Mouse (Mus musculus): Measurements from ENCODE around the gene Lipi.

The Lipi gene

DNA sequence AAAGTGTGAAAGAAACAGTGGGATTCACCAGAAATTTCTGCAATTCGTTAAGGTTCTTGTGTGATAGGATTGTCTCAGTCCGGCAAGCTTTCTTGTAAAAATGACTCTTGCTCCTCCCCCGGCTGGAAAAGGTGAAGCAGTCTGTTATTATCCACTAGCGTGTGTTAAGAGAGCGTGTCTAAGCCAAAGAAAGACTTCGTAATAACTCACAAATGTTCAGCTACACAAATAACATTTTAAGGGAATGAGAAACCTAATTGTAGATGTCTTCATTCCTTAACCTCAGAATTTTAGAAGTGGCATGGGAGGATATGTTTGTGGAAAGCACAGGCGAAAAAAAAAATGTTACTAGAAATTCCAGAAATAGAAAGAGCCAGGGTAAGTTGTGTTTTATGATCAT lies at the start of gene Lipi:
Gene Lipi (minus strand): TSS at position 101 of the 400 bp plus-strand sequence.
- no peak for DNase-seq (ENCODE audit: low read depth, low spot score)

DNA sequence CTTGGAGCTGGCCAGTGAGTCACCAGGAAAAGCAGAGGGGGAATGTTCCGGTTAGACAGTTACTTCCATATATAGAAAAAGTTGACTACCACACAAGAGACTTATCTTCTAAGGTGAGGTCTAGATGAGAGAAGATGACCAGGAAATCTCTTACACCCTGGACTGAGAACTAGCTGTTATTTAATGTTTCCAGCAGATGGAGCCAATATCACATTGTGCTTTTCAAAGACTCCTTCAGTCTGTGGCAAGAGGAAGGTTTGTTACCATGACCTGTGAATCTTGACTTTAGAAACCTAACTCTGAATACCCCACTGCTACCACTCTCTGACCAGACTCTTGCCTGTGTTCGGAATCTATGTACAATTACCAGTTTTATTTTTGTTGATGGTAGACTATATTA lies 42.0 kb upstream of the Lipi start:
- no peak for DNase-seq (ENCODE audit: low read depth, low spot score)

DNA sequence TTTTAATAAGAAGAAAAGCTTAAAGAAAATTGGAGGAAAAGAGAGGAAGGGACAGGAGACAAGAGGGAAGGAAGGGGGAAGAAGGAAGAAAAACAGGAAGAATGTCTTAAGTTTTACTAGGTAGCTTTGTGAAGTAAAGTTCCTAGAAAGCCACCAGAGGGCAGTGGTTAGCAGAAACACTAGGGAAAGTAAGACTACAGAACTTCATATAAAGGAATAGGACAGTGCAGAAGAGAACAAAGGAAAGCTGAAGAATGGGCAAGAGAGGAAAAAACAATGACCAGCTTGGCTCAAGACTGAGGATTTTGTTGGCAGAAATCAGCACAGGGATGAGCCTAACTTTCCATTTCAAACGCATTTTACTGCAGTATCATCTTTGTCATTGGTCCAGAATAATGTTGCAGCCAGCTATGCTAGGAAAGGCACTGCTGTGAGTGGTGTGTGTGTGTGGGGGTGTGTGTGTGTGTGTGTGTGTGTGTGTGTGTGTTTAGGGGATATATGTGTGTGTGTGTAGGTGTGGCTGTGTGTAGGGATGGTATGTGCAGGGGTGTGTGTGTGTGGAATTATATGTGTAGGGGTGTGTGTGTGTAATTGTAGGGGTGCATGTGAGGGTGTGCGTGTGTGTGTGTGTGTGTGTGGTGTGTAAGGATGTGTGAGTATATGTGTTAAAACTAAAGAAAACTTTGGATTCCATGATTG lies 31.9 kb upstream of the Lipi start:
- DNase-seq (ENCODE audit: low read depth, low spot score) = peak; percentile 37

DNA sequence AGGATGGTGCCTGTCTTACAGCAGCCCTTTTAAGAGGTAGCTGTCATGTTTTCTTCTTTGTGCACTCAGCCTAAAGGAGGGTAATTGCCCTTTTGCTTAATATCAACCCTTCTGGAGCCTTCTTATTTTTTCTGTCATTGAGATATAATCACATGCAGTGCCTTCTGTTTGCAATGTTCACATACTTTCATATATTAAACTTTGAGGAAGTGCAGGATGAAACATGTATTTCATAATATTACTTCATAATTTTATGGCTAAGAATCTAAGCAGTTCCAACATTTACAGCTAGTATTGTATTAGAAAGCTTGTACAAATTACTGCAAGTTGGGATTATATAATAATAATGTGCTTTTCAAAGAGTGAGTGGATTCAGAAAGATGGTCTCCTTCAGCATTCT lies 26.7 kb upstream of the Lipi start:
- no peak for DNase-seq (ENCODE audit: low read depth, low spot score)

DNA sequence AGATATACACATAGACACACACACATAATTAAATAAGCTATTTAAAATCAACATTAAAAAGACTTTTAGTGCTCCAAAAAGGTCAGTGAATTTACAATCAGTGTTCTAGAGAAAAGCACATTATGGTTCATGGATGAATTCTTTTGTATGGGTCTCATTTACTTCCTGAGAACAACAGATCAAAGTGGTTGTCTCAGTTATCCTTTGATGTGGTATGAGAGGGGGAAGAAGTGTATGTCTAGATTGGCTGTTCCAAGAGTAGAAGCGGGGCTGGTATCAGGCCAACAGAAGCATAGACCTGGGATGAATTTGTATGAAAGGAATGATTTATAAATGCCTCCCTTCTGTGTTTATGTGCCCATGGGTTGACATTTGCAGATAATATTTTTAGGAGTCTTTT lies 20.6 kb upstream of the Lipi start:
- peak; percentile 38 for DNase-seq (ENCODE audit: low read depth, low spot score)

DNA sequence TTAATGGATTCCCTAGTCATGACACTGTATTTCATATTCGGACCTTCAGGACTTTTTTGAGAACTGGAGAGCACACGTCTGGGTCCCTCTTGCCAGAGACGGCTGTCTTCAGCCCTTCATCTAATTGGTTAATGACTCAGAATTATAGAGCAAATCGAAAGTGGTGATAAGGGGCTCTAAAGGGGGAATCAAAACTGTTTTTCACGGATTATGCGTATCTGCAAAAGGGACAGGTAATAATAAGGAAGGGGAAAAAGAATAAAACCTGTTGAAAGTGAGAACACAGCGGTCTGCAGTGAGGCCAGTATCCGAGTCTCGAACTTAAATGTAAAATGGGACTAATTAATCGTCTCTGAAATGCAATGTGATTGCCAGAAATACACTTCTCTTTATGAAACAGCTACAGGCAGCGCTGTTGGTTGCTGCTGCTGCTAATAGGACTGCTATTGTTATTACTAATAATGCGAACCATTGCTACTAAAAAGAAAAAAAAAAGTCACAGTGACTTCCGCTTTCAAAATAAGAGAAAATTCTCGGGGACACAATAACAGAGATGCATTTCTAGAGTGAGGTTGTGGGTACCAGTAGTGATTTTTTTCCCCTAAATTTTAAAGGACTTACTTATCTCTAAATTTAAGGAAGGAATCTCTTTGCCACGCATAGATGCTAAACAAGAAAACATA lies 7.8 kb upstream of the Lipi start:
- DNase-seq (ENCODE audit: low read depth, low spot score) = no peak

DNA sequence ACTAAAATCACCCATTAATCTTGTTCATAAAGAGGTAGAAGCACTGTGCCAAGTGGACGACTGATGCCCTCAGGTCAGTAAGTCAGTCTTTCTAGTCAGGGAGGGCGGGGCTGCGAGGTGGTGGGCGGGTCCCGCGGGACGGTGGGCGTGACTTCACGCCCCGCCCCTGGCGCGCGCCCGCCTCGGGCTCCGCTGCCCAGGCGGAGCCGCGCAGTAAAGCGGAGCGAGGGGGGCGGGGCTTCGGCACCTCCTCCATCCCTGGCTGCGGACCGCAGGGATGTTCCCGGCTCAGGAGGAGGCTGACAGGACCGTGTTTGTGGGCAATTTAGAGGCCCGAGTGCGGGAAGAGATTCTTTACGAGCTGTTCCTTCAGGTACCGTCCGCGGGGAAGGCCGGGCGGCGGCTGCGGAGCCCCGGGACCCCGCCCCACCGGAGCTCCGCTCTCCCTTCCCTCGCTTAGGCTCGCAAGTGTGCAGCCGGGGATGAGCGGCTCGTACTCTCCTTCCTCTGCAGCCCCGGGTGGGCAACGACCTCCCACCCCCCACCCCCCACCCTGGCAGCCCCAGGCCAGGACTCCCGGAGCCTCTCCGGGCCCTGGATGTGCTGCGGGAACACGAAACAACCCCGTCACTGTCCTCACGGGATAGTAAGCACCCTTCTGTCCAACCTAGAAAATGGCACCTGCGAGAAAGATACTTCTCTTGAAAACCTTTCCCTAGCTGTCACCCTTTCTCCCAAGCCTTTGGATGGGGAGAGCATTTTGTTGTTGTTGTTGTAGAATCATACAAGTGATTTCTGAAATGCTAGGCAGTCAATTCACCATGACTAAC lies 7.0 kb upstream of the Lipi start, which contains the start of gene Rbm11:
Gene Rbm11 (plus strand): TSS at position 174 of the 830 bp plus-strand sequence.
- DNase-seq (ENCODE audit: low read depth, low spot score) = peak; percentile 82

DNA sequence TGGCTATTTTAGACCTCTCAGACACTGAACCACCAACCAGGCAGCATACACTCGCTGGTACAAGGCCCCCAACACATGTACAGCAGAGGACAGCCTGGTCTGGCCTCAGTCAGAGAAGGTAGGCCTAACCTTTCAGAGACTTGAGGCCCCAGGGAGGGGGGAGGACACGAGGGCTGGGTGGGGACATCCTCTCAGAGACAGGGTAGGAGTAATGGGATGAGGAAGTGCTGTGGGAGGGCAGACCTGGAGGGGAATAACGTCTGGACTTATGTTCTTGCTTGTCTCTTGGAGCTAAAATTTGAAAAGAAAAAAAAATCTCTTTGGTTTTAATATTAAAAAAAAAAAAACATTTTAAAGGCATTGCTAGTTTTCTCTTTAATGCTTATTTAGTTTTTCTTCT lies 605 bp upstream of the Lipi start:
- DNase-seq (ENCODE audit: low read depth, low spot score) = no peak

DNA sequence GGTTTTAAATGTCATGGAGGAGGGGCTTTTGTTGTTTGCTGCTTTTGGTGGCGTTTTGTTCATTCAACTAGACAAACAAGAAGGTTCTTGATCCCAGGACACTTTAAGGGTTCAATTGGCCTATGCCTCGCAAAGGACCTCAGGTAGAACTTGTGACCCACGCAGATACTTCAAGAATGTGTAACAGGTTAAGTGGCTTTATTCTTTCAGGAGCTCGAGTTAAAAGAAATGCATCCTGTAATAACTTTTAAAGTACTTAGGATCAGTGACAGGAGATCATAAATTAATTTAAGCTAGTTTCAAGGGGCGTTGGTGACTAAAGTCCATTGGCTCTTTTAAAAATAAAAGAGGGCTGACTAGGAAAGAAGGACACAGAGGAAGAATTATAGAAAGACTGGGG lies 3.6 kb downstream of the Lipi start:
- no peak for DNase-seq (ENCODE audit: low read depth, low spot score)

DNA sequence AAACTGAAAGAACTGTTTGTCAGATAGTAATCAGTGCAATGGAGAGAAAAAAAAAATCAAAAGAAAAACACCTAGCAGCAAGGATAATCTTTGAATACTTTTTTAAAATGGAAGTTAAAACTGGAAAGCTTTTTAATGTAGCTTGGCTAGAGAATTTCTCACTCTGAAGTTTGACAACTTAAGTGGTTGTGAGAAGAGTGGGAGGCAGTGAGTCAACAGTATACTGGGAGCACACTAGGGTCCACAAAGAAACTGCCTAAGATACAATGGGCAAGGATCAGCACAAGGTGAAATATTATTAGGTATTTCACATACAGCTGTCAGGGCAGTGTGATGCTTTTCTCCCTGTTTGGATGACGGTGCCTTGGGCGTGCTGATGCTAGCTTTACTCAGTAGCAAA lies 23.0 kb downstream of the Lipi start:
- DNase-seq (ENCODE audit: low read depth, low spot score) = no peak

DNA sequence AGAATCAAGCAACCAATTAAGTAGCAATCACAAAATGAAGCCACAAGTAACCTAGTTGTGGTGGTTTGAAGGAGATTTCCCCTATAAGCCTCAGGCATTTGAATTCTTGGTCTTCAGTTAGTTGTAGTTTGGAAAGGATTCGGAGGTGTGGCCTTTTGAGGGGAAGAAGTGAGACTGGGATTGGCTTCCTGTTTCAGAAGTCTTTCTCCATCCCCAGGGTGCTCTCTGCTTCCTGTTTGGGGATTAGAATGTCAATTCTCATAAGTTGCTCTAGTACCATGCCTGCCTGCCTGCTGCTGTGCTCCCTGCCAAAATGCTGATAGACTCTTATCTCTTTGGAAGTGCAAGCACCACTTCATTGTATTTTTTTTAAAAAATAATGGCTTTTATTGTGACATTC lies 40.6 kb downstream of the Lipi start:
- no peak for DNase-seq (ENCODE audit: low read depth, low spot score)

DNA sequence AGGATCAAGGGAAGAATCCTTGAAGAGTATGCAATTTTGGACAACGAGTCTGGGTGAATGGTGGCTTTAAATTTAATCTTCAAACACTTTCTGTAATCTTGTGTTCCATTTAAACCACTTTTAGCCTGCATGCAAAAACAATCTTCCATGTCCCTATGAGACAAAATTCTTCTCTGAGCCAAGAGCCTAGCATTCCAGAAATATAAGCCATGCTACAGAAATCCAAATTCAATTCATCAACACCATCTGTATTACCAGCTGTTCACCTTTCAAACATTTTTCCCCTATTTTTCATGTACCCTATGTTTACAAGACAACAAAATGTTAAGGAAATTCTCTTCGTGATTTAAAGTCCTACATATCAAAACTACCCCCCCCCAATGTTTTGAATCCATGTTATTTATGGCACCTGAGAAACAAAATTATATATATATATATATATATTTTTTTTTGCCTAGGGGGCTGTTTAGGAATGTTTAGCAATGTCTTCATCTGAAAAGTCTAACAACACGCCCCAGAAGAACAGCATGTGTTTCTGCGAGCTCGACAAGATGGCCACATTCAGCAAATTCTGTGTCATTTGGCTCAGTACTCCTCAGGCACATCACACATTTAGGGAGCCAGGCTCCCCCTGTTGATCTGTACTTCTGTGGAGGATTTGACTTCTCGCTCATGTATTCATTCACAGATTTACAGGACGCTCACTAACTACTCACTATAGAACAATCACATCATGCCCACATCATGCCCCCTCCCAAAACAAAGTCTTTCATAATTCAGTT lies 47.9 kb downstream of the Lipi start:
- no peak for DNase-seq (ENCODE audit: low read depth, low spot score)

DNA sequence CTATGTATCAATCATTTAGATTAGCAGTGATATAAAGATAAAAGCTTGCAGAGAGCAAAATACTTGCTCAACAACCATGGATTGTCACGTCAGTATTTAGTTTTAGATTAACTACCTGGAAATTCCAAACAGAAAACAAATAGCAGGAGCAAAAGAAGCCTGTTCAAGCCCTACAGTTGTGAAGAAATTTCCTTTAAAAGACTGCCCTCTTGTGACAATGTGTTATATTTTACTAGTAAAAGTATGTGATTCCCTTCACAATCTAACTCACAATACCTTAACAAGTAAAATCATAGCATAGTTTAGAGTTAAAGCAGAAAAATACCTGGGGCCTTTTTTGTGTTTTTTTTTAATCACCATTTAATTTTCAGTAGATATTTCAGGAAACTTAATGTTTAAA lies 54.2 kb downstream of the Lipi start:
- DNase-seq (ENCODE audit: low read depth, low spot score) = no peak

DNA sequence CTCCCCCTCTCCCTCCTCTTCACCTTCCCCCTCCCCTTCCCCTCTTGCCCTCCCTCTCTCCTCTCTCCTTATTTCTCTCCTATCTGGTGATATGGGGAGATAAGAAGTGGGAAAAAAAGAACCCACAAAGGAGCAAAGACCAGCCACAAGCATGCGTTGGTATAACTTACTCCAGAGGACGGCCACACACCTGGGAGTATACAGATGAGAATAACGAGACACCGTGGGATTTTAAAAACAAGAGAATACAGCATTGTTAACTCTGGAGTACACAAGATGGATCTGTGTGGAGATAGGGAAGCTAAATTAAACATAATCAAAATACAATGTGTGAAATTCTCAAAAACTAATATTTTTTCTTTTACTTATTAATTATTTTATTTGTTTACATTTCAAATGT lies 89.3 kb downstream of the Lipi start:
- no peak for DNase-seq (ENCODE audit: low read depth, low spot score)

Measured in CD4-positive helper T cell, adult 2 months (primary cell).